Mouse (Mus musculus): ENCODE results near the gene Ephb1.

Gene Ephb1

DNA sequence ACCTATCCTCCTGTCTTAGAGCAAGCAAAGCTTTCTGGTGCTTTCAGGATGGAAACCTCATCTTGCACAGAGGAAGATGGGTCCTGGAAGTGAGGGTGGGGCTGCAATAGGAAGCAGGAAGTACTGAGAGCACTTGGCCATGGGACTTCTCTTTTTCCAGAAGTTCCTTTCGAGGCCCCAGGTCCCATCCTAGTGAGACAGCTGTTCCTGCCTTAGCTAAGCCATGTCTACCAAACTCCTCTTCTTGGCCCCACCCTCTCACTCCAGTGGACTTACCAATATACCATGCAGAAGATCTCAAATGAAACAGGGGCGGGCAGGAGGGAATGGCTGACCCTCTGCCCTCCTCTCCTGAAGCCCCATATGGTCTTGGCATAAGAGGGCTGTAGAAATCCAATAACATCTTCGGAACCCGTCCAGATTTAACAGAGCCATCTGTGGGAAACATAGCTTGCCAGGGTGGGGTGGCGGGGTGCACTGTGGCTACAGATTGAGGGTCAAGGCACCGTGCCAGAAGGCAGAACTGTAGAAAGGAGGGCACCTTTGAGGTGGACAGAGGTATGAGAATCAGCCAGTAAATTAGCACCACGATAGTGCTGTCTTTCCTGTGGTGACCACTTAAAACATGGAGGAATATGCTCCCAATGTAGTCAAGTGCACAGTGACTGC is 48.9 kb downstream of the Ephb1 start:
- no peak for DNase-seq (ENCODE audit: low spot score)

DNA sequence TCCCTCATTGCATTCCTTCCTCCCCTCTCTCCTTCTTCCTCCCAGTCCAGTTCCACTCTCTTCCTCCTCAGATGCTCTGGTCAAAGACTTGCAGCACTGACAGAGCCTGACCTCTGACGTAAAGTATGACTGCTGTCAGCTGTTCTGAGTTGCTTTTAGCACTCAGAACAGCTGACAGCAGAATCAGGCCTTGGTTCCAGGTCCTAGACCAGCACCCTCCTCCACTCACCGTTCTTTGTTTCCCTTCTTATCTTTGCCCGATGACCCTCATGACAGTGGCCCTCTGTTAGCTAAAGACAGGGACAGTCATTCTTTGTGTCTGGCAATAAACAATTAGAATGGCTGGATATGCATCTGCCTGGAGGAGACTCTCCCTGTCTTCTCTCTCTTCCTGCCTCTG is 49.7 kb downstream of the Ephb1 start:
- DNase-seq (ENCODE audit: low spot score): no peak

- no peak for DNase-seq (ENCODE audit: low spot score)
Observed at GRCm38 (mm10) chr9:102303882-102304281, 50.6 kb downstream of the Ephb1 start.

- no peak for DNase-seq (ENCODE audit: low spot score)
Observed at GRCm38 (mm10) chr9:102300985-102301384, 53.5 kb downstream of the Ephb1 start.

DNA sequence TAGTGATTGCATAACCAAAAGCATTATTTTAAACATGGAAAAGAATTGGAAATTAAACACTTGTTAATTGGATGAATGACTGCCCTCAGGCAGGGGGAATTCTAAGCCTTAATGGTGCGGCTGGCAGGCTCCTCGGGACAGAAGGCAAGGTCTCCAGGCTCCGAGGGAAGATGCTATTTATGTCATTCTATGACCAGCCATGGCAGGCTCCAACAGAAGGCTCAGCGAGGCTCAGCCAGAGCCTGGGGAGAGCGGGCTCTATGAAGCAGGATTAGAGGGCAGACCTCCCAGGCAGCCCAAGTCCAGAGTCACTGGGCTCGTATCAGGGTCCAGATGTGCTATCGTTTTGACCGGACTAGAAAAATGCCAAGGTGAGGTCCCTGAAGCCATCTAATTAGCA is 55.8 kb downstream of the Ephb1 start:
- no peak for DNase-seq (ENCODE audit: low spot score)

DNA sequence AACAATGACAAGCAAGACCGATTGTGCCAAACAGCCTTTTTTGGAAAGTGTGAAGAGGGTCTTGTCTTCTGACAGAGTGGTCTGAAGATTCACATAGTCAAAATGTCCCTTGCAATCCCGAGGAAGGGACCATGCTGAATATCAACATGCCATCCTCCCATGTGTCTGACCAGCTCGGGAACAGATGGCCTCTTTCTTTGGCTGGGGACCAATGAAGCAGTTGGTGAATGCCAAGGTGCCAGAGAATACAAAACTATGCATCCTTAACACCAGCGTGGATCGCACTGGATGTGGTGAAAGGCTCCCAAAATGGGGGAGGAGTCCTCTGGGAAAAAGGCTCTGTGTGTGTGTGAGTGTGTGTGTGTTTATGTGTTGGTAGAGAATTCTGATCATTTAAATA is 56.5 kb downstream of the Ephb1 start:
- no peak for DNase-seq (ENCODE audit: low spot score)

- DNase-seq (ENCODE audit: low spot score): no peak
Observed at GRCm38 (mm10) chr9:102297176-102297575, 57.3 kb downstream of the Ephb1 start.

GRCm38 (mm10) chr9:102293605-102294004 is 60.9 kb downstream of the Ephb1 start:
- no peak for DNase-seq (ENCODE audit: low spot score)

- no peak for DNase-seq (ENCODE audit: low spot score)
Observed at GRCm38 (mm10) chr9:102291230-102291629, 63.3 kb downstream of the Ephb1 start.

GRCm38 (mm10) chr9:102288356-102288755 is 66.1 kb downstream of the Ephb1 start:
- no peak for DNase-seq (ENCODE audit: low spot score)

- DNase-seq (ENCODE audit: low spot score): no peak
Observed at GRCm38 (mm10) chr9:102275931-102276330, 78.6 kb downstream of the Ephb1 start.

GRCm38 (mm10) chr9:102274016-102274415 is 80.5 kb downstream of the Ephb1 start:
- DNase-seq (ENCODE audit: low spot score): no peak

GRCm38 (mm10) chr9:102273469-102273808 is 81.1 kb downstream of the Ephb1 start:
- no peak for DNase-seq (ENCODE audit: low spot score)

GRCm38 (mm10) chr9:102272731-102273468 is 81.6 kb downstream of the Ephb1 start:
- DNase-seq (ENCODE audit: low spot score): no peak

GRCm38 (mm10) chr9:102270496-102270895 is 84.0 kb downstream of the Ephb1 start:
- DNase-seq (ENCODE audit: low spot score): no peak

DNA sequence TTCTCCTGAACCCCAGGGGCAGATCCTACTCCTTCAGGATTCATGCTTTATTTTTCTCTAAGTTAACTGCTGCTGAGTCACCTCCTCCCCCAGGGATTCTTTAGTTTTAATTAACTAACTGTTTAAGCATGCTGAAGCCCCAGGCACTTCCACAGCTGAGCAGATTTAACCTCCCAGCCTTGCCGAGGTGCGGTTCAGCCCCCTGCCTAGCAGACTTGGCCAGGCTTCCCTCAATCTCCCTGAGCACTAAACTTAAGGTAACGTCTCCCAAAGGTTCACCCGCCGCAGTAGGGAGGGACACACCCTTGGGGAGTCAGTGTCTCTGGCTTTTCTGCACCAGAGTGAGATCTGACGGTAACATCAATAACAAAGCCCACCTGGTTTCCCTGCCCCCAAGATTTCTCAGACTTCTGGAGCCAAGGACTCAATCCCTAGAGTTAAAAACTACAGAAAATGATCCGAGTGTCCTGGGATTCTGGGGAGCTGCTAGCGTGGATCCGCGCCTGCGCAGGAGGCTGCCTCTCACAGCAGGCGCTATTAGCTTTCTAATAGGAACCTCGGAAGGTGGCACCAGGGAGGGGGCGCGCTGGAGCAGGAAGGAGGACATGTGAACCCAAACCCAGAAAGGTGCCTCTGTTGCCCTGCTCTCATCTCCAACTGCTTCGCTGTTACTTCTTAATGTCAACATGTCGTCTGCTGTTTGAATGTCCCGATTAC is 87.0 kb downstream of the Ephb1 start:
- peak; percentile 76 for DNase-seq (ENCODE audit: low spot score)

DNA sequence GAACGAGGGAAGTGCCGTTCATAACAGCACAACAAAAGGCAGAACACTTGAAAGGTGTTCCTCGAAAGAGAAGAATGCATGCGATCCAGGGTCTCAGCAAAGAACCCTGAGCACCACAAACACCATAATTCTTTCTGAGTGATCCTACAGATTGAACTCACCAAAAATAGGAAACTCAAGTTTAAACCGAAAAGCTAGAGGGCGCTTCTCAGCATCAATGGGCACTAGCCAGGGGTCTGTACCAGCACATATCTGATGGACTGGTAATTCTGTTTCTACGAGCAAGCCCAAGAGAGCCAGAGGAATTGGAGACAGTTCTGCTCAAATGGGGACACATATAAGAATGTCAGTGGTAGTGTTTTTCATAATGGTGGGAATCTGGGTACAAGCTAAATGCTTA is 90.7 kb downstream of the Ephb1 start:
- no peak for DNase-seq (ENCODE audit: low spot score)

DNA sequence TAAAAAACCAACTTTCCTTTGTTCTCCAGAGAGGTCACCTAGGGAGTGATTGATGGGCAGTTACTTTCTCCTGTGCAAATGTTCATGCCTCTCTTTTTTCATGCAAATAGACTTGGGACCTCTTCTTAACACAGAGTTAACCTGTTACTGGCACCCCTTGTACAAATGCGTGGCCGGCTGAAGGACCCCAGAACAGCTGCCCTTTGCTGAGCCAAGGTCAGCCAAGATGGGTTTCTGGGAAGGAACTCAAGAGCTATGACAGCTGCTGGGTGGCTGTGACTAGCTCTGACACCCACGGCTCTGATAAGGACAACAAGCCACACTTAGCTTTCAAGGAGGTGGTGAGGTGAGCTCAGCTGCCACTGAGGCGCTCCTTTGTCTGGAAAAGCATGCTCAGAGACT is 92.4 kb downstream of the Ephb1 start:
- DNase-seq (ENCODE audit: low spot score): peak; percentile 56

GRCm38 (mm10) chr9:102261511-102261910 is 93.0 kb downstream of the Ephb1 start:
- peak; percentile 63 for DNase-seq (ENCODE audit: low spot score)

- no peak for DNase-seq (ENCODE audit: low spot score)
Observed at GRCm38 (mm10) chr9:102256407-102256806, 98.1 kb downstream of the Ephb1 start.

DNA sequence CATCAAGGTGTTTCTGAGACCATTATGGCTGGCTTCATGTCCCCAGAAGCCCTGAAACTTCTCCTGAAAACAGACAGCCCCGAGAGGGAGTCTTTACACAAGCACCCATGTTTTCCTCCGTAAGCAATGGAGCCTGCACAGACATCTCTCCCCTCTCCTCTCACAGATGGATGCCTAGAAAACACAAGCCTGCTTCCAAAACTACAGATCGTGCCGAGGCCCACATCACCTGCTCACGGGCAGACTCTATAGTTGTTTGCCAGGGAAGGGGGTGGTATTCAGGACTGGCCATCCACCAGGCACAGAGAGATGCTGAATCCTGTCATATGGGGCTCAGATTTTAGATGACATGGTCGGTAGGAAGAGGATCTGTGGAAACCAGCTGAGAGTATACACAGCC is 98.7 kb downstream of the Ephb1 start:
- DNase-seq (ENCODE audit: low spot score): no peak

DNA sequence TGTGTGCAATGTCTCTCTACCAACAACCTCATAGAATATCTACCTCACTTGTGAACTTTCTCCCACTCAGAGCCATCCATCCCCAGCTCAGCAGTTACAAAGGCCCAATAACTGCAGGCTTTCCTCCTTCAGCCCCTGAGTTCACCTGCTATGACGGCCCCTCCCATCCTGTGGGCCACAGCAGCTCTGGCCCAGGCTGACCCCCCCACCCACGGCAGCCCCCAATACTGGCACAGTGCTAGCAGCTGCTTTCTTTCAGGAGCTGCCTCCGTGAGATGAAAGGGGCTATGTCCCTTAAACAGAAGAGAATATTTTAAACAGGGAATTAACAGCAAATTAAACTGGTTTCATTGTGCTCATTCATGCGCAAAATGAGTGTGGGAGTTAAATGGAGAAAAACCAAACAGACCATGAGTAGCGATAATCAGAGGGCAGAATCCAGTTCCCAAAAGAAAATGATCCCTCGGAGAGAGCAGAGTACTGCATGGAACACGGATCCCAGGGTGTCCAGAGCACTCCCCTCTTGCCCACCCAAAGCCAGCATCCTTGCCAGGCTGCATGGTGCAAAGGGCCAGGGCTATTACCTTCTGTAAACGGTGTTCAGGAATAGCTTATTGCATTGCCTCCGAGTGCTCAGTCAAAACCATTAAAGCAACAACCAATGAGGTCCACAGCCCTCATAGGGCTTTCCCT is 105.2 kb downstream of the Ephb1 start:
- DNase-seq (ENCODE audit: low spot score): peak; percentile 24

- DNase-seq (ENCODE audit: low spot score): no peak
Observed at GRCm38 (mm10) chr9:102245551-102245950, 108.9 kb downstream of the Ephb1 start.

All from embryo, embryonic 10 days (tissue).